In the genomic region with DNA sequence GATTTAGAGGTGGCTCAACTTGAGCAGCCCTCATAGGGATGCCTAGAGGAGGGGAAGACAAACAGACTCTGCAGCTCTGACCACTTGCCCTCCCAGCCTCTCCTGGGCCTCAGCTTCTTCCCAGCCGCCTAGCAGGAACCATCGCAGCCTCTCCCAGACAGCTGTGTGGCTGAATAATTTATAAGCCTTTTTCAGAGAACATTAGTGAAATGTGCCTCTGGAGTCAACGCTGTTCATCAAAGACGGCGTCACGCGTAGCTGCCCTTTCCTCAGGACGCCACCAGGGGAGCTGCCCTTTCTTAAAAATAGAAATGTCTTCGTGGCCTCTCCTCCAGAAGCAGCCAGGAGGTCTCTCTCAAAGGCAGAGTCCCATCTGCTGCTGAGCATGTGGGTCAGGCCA, we compare ENCODE assay signal across 9 mouse cellular contexts. TPM values are rescaled to one million over a fixed set of nuclear protein-coding genes. Genes with fewer than 3 reads are reported as not detected.
DNase-seq lines count a peak whose midpoint lies in the region; ATAC-seq and TF ChIP-seq lines count a peak whose summit lies in the region.
"Had no signal": no experiment of that assay in that cellular context is flagged by ENCODE, and none has a peak within 500 bp of the region (broad histone marks: within the 10 kb centered on the region; RNA-seq: fewer than 3 reads in every experiment).

No protein-coding gene starts in this region.

- ATAC-seq in forebrain, embryonic 14.5 days, result no peak
- no peak for ATAC-seq in forebrain, embryonic 13.5 days
- ATAC-seq in lung, postnatal 0 days, result no peak
- no peak for ATAC-seq in hindbrain, embryonic 14.5 days (ENCODE audit: low FRiP score)
- ATAC-seq in neural tube, embryonic 13.5 days (ENCODE audit: low read depth), result peak; percentile 33; the same call in 1 of the 2 replicates

- WGBS in forebrain, embryonic 14.5 days, result 50% methylated on average over 9 of the region's 9 CpGs
- 43% methylated on average over 9 of the region's 9 CpGs for WGBS in forebrain, embryonic 13.5 days
- 40% methylated on average over 9 of the region's 9 CpGs for WGBS in lung, postnatal 0 days
- 6% methylated on average over 9 of the region's 9 CpGs for WGBS in hindbrain, embryonic 14.5 days
- WGBS in neural tube, embryonic 13.5 days, result 11% methylated on average over 9 of the region's 9 CpGs

- peaks cover 28% of the 10 kb centered on the region for H3K4me1 ChIP-seq in forebrain, embryonic 14.5 days (ENCODE audit: control insufficient read depth, insufficient read depth, low read length)
- peaks cover 56% of the 10 kb centered on the region for H3K4me1 ChIP-seq in forebrain, embryonic 13.5 days
- H3K4me1 ChIP-seq in lung, postnatal 0 days (ENCODE audit: insufficient read depth, low read depth, low read length), result no peaks in the 10 kb centered on the region
- peaks cover 29% of the 10 kb centered on the region for H3K4me1 ChIP-seq in hindbrain, embryonic 14.5 days (replicated peaks; ENCODE audit: control insufficient read depth, insufficient read depth, low read length)
- H3K4me1 ChIP-seq in neural tube, embryonic 13.5 days (replicated peaks), result peaks cover 46% of the 10 kb centered on the region

- TF ChIP-seq EP300 in lung, postnatal 0 days (IDR thresholded peaks at IDR 0.05), result no peak

- TF ChIP-seq CTCF in lung, postnatal 0 days (IDR thresholded peaks at IDR 0.05), result peak; percentile 59

- no peak overlapping the region for H3K27ac ChIP-seq in forebrain, embryonic 14.5 days (ENCODE audit: low read depth, low read length)
- H3K27ac ChIP-seq in forebrain, embryonic 13.5 days, result no peak overlapping the region
- no peak overlapping the region for H3K27ac ChIP-seq in lung, postnatal 0 days (ENCODE audit: low read length)
- peak overlapping the region; percentile 6; the same call in 1 of the 2 replicates for H3K27ac ChIP-seq in hindbrain, embryonic 14.5 days
- peak overlapping the region; percentile 74 for H3K27ac ChIP-seq in neural tube, embryonic 13.5 days (replicated peaks)

- H3K36me3 ChIP-seq in forebrain, embryonic 14.5 days (ENCODE audit: control insufficient read depth, insufficient read depth, low read length), result no peaks in the 10 kb centered on the region
- no peaks in the 10 kb centered on the region for H3K36me3 ChIP-seq in forebrain, embryonic 13.5 days (ENCODE audit: poor library complexity, severe bottlenecking)
- no peaks in the 10 kb centered on the region for H3K36me3 ChIP-seq in lung, postnatal 0 days (ENCODE audit: insufficient read depth, low read length)
- H3K36me3 ChIP-seq in hindbrain, embryonic 14.5 days (replicated peaks; ENCODE audit: control insufficient read depth, insufficient read depth), result no peaks in the 10 kb centered on the region
- H3K36me3 ChIP-seq in neural tube, embryonic 13.5 days, result no peaks in the 10 kb centered on the region

- H3K9ac ChIP-seq in forebrain, embryonic 14.5 days (ENCODE audit: low read length), result no peak overlapping the region
- H3K9ac ChIP-seq in forebrain, embryonic 13.5 days, result no peak overlapping the region
- no peak overlapping the region for H3K9ac ChIP-seq in lung, postnatal 0 days (replicated peaks; ENCODE audit: low read depth)
- no peak overlapping the region for H3K9ac ChIP-seq in hindbrain, embryonic 14.5 days
- H3K9ac ChIP-seq in neural tube, embryonic 13.5 days, result no peak overlapping the region

- peak; percentile 48 for DNase-seq in forebrain, embryonic 14.5 days (ENCODE audit: low spot score)
- peak; percentile 37 for DNase-seq in lung, postnatal 0 days (ENCODE audit: low spot score)
- no peak for DNase-seq in lung, postnatal 14 days
- DNase-seq in hindbrain, embryonic 14.5 days (ENCODE audit: low spot score), result no peak
- DNase-seq in adrenal gland, postnatal 36 days, result no peak
- DNase-seq in ovary, postnatal 36 days (ENCODE audit: low spot score), result no peak
- DNase-seq: gastrocnemius, postnatal 14 days had no signal

- no peaks in the 10 kb centered on the region for H3K9me3 ChIP-seq in forebrain, embryonic 14.5 days (replicated peaks; ENCODE audit: control insufficient read depth, low read length)
- H3K9me3 ChIP-seq in forebrain, embryonic 13.5 days (replicated peaks), result no peaks in the 10 kb centered on the region
- H3K9me3 ChIP-seq in lung, postnatal 0 days (ENCODE audit: low read length), result no peaks in the 10 kb centered on the region
- no peaks in the 10 kb centered on the region for H3K9me3 ChIP-seq in hindbrain, embryonic 14.5 days (ENCODE audit: control insufficient read depth, low read length)
- H3K9me3 ChIP-seq in neural tube, embryonic 13.5 days, result no peaks in the 10 kb centered on the region

- no peaks in the 10 kb centered on the region for H3K27me3 ChIP-seq in forebrain, embryonic 14.5 days (replicated peaks; ENCODE audit: control insufficient read depth, insufficient read depth, low read length)
- no peaks in the 10 kb centered on the region for H3K27me3 ChIP-seq in forebrain, embryonic 13.5 days
- H3K27me3 ChIP-seq in lung, postnatal 0 days (replicated peaks; ENCODE audit: insufficient read depth, low read length), result no peaks in the 10 kb centered on the region
- no peaks in the 10 kb centered on the region for H3K27me3 ChIP-seq in hindbrain, embryonic 14.5 days (ENCODE audit: control insufficient read depth, insufficient read depth, low read length)
- H3K27me3 ChIP-seq in neural tube, embryonic 13.5 days, result no peaks in the 10 kb centered on the region

- H3K4me3 ChIP-seq in forebrain, embryonic 14.5 days (ENCODE audit: low read depth, low read length), result no peak overlapping the region
- no peak overlapping the region for H3K4me3 ChIP-seq in forebrain, embryonic 13.5 days
- no peak overlapping the region for H3K4me3 ChIP-seq in lung, postnatal 0 days (ENCODE audit: low read depth, low read length)
- H3K4me3 ChIP-seq in hindbrain, embryonic 14.5 days (replicated peaks; ENCODE audit: low read length), result no peak overlapping the region
- H3K4me3 ChIP-seq in neural tube, embryonic 13.5 days, result no peak overlapping the region

- no peak overlapping the region for H3K4me2 ChIP-seq in forebrain, embryonic 14.5 days (ENCODE audit: low read length)
- H3K4me2 ChIP-seq in forebrain, embryonic 13.5 days, result no peak overlapping the region
- no peak overlapping the region for H3K4me2 ChIP-seq in lung, postnatal 0 days (replicated peaks; ENCODE audit: low read depth, low read length)
- H3K4me2 ChIP-seq in hindbrain, embryonic 14.5 days (replicated peaks), result no peak overlapping the region
- no peak overlapping the region for H3K4me2 ChIP-seq in neural tube, embryonic 13.5 days

RNA-seq across cellular contexts. Expression of gene Rtl6, which starts 35.9 kb away (rescaled TPM):
- 28.8 and 32.4 TPM in 2 replicates for polyA plus RNA-seq in forebrain, embryonic 14.5 days (2014; fragmentation: Nextera tagmentation; extraction: Ambion mirVana)
- polyA plus RNA-seq in forebrain, embryonic 13.5 days (2015; fragmentation: Nextera tagmentation; extraction: Ambion mirVana), result 43.5 and 50.2 TPM in 2 replicates
- polyA plus RNA-seq in lung, postnatal 0 days (2015; fragmentation: Nextera tagmentation; extraction: Ambion mirVana), result 2.4 and 2.6 TPM in 2 replicates
- 37.2 and 40.1 TPM in 2 replicates for polyA plus RNA-seq in hindbrain, embryonic 14.5 days (2014; fragmentation: Nextera tagmentation; extraction: Ambion mirVana)
- polyA plus RNA-seq in neural tube, embryonic 13.5 days (2015; fragmentation: Nextera tagmentation; extraction: Ambion mirVana), result 46.1 and 49.7 TPM in 2 replicates
- total RNA-seq in adrenal gland, postnatal 36 days (2021), result 1 to 10 TPM; 4.1 to 7.1 TPM

Comparison
In these comparisons a context has a peak if more than half of its experiments do, and no peak if none do; other contexts are left out.
1. DNase-seq: peak in forebrain, embryonic 14.5 days (single experiment) and lung, postnatal 0 days (single experiment); none in lung, postnatal 14 days (single experiment), hindbrain, embryonic 14.5 days (single experiment), adrenal gland, postnatal 36 days (0 of 2) and ovary, postnatal 36 days (single experiment).
2. H3K27ac ChIP-seq: peak in hindbrain, embryonic 14.5 days (single experiment) and neural tube, embryonic 13.5 days (single experiment); none in forebrain, embryonic 14.5 days (single experiment), forebrain, embryonic 13.5 days (single experiment) and lung, postnatal 0 days (single experiment).